Mouse (Mus musculus) G1E (cell line): ENCODE results near the gene Dop1b.

ENCODE experiments used
- CTCF ChIP-seq: IDR thresholded peaks from 2 replicates; pipeline ENCODE4 v1.5.1; 2012; ENCODE audit warnings: low read depth, low read length, inconsistent platforms, mixed read lengths
- GATA2 ChIP-seq: IDR thresholded peaks from 2 replicates; pipeline ENCODE4 v1.6.1; 2012; ENCODE audit warnings: low read depth, low read length, inconsistent platforms, borderline replicate concordance
- TAL1 ChIP-seq: conservative IDR thresholded peaks from 2 replicates; pipeline ENCODE4 v1.6.1; 2012; ENCODE audit warnings: low read depth, low read length, inconsistent platforms, mixed read lengths

- TF ChIP-seq CTCF = no peak
- TF ChIP-seq TAL1 = no peak
- no peak for TF ChIP-seq GATA2
These were observed 86.9 kb downstream of the Dop1b start for GRCm38 (mm10) chr16:93798623-93799022.
